Mouse (Mus musculus) midbrain, postnatal 0 days (tissue): ENCODE measurements around the gene Myo1f. TPM values are rescaled to one million over a fixed set of nuclear protein-coding genes. Genes with fewer than 3 reads are reported as not detected.

Experiments used
- ATAC-seq: fragments of 200-750 bp; cut with Nextera tagmentation; 2 replicates; pipeline ENCODE4 v1.8.0; 2017; ENCODE audit warnings: moderate number of reproducible peaks, mild to moderate bottlenecking, moderate TSS enrichment, moderate library complexity; ENCODE audit not compliant: low FRiP score
- DNase-seq: peaks from one replicate; pipeline ENCODE4 v3.0.0-alpha.2; 2015; ENCODE audit warnings: low spot score
- H3K27ac ChIP-seq: fragments of 300-500 bp; sonication (generic); 2 replicates; pipeline ENCODE4 v1.5.1; 2014; ENCODE audit warnings: low read depth, mild to moderate bottlenecking, low read length, mixed read lengths
- H3K27me3 ChIP-seq: fragments of 300-500 bp; sonication (generic); 2 replicates; pipeline ENCODE4 v1.6.1; 2014; ENCODE audit warnings: low read length, control low read depth, mixed read lengths; ENCODE audit not compliant: insufficient read depth
- H3K36me3 ChIP-seq: fragments of 300-500 bp; sonication (generic); 2 replicates; pipeline ENCODE4 v1.6.1; 2014; ENCODE audit warnings: low read length, control low read depth, mixed read lengths; ENCODE audit not compliant: insufficient read depth
- H3K4me1 ChIP-seq: fragments of 300-500 bp; sonication (generic); 2 replicates; pipeline ENCODE4 v1.6.1; 2014; ENCODE audit warnings: mild to moderate bottlenecking, control low read depth, antibody characterized with exemption, low read length, mixed read lengths; ENCODE audit not compliant: insufficient read depth
- H3K4me2 ChIP-seq: fragments of 300-500 bp; sonication (generic); 2 replicates; pipeline ENCODE4 v1.6.1; 2014; ENCODE audit warnings: low read depth, mild to moderate bottlenecking, low read length, mixed read lengths; ENCODE audit not compliant: poor library complexity, severe bottlenecking
- H3K4me3 ChIP-seq: fragments of 300-500 bp; sonication (generic); 2 replicates; pipeline ENCODE4 v1.5.1; 2014; ENCODE audit warnings: low read depth, mild to moderate bottlenecking, low read length, moderate library complexity
- H3K9ac ChIP-seq: fragments of 300-500 bp; sonication (generic); replicated peaks from 2 replicates; pipeline ENCODE4 v1.6.1; 2014; ENCODE audit warnings: mild to moderate bottlenecking, low read length, moderate library complexity, mixed read lengths; ENCODE audit not compliant: poor library complexity, severe bottlenecking
- H3K9me3 ChIP-seq: fragments of 300-500 bp; sonication (generic); 2 replicates; pipeline ENCODE4 v1.6.1; 2016; ENCODE audit warnings: low read length, control low read depth
- CTCF ChIP-seq: IDR thresholded peaks from 2 replicates; pipeline ENCODE4 v1.5.1; 2016; ENCODE audit warnings: antibody characterized with exemption, mild to moderate bottlenecking
- WGBS: fragments of 180-500 bp; shearing (Covaris S2); extraction: QIAGEN DNeasy Blood & Tissue Kit; methylation state at CpG from one replicate; pipeline ENCODE4 v1.1.7; 2014; 5-methylcytosine and 5-hydroxymethylcytosine counted together
- polyA plus RNA-seq: library from polyadenylated mRNA; unstranded; fragments of >200 nt; fragmentation: Nextera tagmentation; extraction: Ambion mirVana; gene quantifications from 2 replicates; pipeline ENCODE4 v1.2.1, GENCODE M21; 2015
- total RNA-seq: library from RNA; depleted of rRNA; stranded (reverse); fragments of >200 nt; gene quantifications from 2 replicates; pipeline ENCODE4 v1.2.3, GENCODE M21; 2014

Myo1f gene
- total and polyA plus RNA-seq, 2 experiments from 2014 or later, result 1.2 to 1.3 TPM

DNA sequence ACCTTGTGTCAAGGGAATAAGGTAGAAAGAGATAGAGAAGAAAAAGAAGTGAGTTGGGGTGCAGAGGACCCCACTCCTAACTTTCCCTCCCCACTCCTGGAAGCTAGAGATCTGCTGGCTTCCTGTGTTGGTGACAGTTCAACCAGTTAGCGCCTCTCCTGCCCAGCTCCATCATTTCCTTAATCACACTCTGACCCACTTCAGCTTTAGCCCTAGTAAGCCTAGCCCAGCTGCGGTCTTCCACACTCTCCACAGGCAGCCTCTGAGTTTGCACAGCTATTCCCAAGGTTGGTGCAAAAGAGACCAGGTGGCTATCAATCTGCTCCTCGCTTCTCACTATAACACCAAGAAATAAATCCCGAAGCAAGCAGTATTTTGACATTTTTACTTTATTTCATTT is 15.6 kb upstream of the Myo1f start:
- no peak overlapping the region for H3K27ac ChIP-seq
- H3K9me3 ChIP-seq, result no peaks in the 10 kb centered on the region
- H3K4me1 ChIP-seq, result no peaks in the 10 kb centered on the region
- DNase-seq (no peak), ATAC-seq (no peak)
- TF ChIP-seq CTCF, result no peak
- H3K27me3 ChIP-seq, result no peaks in the 10 kb centered on the region
- no peak overlapping the region for H3K4me3 ChIP-seq
- no peak overlapping the region for H3K9ac ChIP-seq
- WGBS, result 97% methylated on average over 4 of the region's 4 CpGs
- no peak overlapping the region for H3K4me2 ChIP-seq
- peaks cover 25% of the 10 kb centered on the region for H3K36me3 ChIP-seq

- no peaks in the 10 kb centered on the region for H3K27me3 ChIP-seq
- no peaks in the 10 kb centered on the region for H3K4me1 ChIP-seq
- no peak overlapping the region for H3K27ac ChIP-seq
- peaks cover 42% of the 10 kb centered on the region for H3K36me3 ChIP-seq
- H3K9me3 ChIP-seq, result no peaks in the 10 kb centered on the region
- WGBS, result 93% methylated on average over 6 of the region's 6 CpGs
- H3K9ac ChIP-seq, result no peak overlapping the region
- H3K4me3 ChIP-seq, result no peak overlapping the region
- no peak overlapping the region for H3K4me2 ChIP-seq
- DNase-seq (no peak), ATAC-seq (peak; percentile 21; the same call in 1 of the 2 replicates)
- TF ChIP-seq CTCF, result no peak
These were observed 6.3 kb upstream of the Myo1f start for GRCm38 (mm10) chr17:33549212-33549611.

- Histone ChIP-seq H3K4me3 (no peak overlapping the region), H3K27ac (no peak overlapping the region), H3K9ac (no peak overlapping the region), H3K36me3 (peaks cover 34% of the 10 kb centered on the region), H3K27me3 (no peaks in the 10 kb centered on the region), H3K4me2 (no peak overlapping the region), H3K4me1 (no peaks in the 10 kb centered on the region), H3K9me3 (no peaks in the 10 kb centered on the region)
- no peak for ATAC-seq
- no peak for TF ChIP-seq CTCF
- no peak for DNase-seq
- 90% methylated on average over 10 of the region's 10 CpGs for WGBS
These were observed 5.1 kb upstream of the Myo1f start for GRCm38 (mm10) chr17:33550388-33550787.

GRCm38 (mm10) chr17:33552113-33552512 is 3.4 kb upstream of the Myo1f start:
- Histone ChIP-seq H3K36me3 (peaks cover 28% of the 10 kb centered on the region), H3K4me3 (no peak overlapping the region), H3K4me1 (no peaks in the 10 kb centered on the region), H3K9ac (no peak overlapping the region), H3K9me3 (no peaks in the 10 kb centered on the region), H3K27me3 (no peaks in the 10 kb centered on the region), H3K27ac (no peak overlapping the region), H3K4me2 (no peak overlapping the region)
- DNase-seq (no peak), ATAC-seq (no peak)
- TF ChIP-seq CTCF, result no peak
- 94% methylated on average over 4 of the region's 4 CpGs for WGBS

DNA sequence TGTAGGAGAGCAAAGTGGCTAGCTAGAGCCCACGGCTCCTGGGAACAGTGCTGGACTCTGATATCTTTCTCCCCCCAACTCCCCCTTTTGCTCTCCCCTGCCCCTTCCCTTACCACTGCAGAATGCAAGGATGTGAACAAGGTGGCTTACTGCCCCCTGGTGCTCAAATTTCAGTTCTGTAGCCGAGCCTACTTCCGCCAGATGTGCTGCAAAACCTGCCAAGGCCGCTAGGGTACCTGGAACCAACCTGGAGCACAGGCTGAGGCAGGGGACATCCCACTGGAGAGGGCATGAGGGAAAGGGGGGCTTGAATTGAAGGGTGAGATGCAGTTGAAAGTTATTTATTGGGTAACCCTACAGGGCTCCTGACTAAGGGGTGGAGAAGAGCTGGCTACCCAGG is 2.5 kb upstream of the Myo1f start:
- Histone ChIP-seq H3K9ac (no peak overlapping the region), H3K4me2 (no peak overlapping the region), H3K4me3 (no peak overlapping the region), H3K4me1 (no peaks in the 10 kb centered on the region), H3K27me3 (no peaks in the 10 kb centered on the region), H3K36me3 (peaks cover 26% of the 10 kb centered on the region), H3K9me3 (no peaks in the 10 kb centered on the region), H3K27ac (no peak overlapping the region)
- DNase-seq (peak; percentile 34), ATAC-seq (peak; percentile 36; the same call in 1 of the 2 replicates)
- 53% methylated on average over 4 of the region's 4 CpGs for WGBS
- TF ChIP-seq CTCF, result peak; percentile 69

DNA sequence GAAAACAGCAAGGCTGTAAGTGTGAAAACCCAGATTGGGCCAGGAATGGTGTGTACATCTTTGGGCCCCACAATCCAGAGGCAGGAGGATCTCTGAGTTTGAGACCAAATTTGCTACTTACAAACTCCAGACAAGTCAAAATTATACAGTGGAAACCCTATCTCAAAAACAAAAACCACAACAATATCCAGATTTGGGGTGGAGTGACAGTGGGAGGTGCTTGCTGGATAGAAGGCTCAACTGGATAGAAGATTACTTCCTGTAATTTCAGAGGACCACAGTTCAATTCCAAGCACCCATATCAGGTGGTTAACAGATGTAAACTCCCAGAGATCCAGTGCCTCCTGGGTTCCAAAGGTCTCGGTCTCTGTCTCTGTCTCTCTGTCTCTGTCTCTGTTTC is 971 bp upstream of the Myo1f start:
- Histone ChIP-seq H3K4me3 (no peak overlapping the region), H3K9ac (no peak overlapping the region), H3K4me1 (no peaks in the 10 kb centered on the region), H3K36me3 (peaks cover 12% of the 10 kb centered on the region), H3K27me3 (no peaks in the 10 kb centered on the region), H3K27ac (no peak overlapping the region), H3K4me2 (no peak overlapping the region), H3K9me3 (no peaks in the 10 kb centered on the region)
- ATAC-seq (no peak), DNase-seq (no peak)
- WGBS, result 100% methylated on average over 1 of the region's 1 CpGs
- TF ChIP-seq CTCF, result no peak
